Mouse (Mus musculus): Measurements from ENCODE around the gene Atox1.
"Not testable (repeated sequence)": the region's sequence is repeated elsewhere in the genome, so short reads cannot be mapped to it uniquely, and the experiment has no call there.

Atox1 gene

GRCm38 (mm10) chr11:55453640-55454039, 7.4 kb downstream of the Atox1 start:
- intact Hi-C loops (cut with DNase I) = no loop called here

GRCm38 (mm10) chr11:55450311-55450710, 10.7 kb downstream of the Atox1 start:
- intact Hi-C loops (cut with DNase I) = no loop called here

GRCm38 (mm10) chr11:55449531-55449930, 11.5 kb downstream of the Atox1 start:
- intact Hi-C loops (cut with DNase I) = no loop called here

GRCm38 (mm10) chr11:55446579-55446978, 14.5 kb downstream of the Atox1 start:
- intact Hi-C loops (cut with DNase I) = no loop called here

GRCm38 (mm10) chr11:55444772-55445171, 16.3 kb downstream of the Atox1 start:
- intact Hi-C loops (cut with DNase I) = loop anchor here (1.0 to 5.0 kb wide), 2 partner anchors 55 to 242 kb away; partner anchors contain the start of gene Slc36a1

- intact Hi-C loops (cut with DNase I) = loop anchor here (5.0 kb wide), 1 partner anchor 237 kb away; the partner anchor contains the start of gene Slc36a1
Measured at GRCm38 (mm10) chr11:55439718-55440117, 21.3 kb downstream of the Atox1 start.

- intact Hi-C loops (cut with DNase I) = no loop called here
Measured at GRCm38 (mm10) chr11:55438031-55438430, 23.0 kb downstream of the Atox1 start.

- intact Hi-C loops (cut with DNase I) = no loop called here
Measured at GRCm38 (mm10) chr11:55436089-55436488, 24.9 kb downstream of the Atox1 start.

- intact Hi-C loops (cut with DNase I) = no loop called here
Measured at GRCm38 (mm10) chr11:55432981-55433380, 28.1 kb downstream of the Atox1 start.

- intact Hi-C loops (cut with DNase I) = no loop called here
Measured at GRCm38 (mm10) chr11:55429973-55430372, 31.1 kb downstream of the Atox1 start.

GRCm38 (mm10) chr11:55428186-55429012, 32.6 kb downstream of the Atox1 start:
- intact Hi-C loops (cut with DNase I) = no loop called here

GRCm38 (mm10) chr11:55424746-55425360, 36.2 kb downstream of the Atox1 start:
- intact Hi-C loops (cut with DNase I) = no loop called here

- intact Hi-C loops (cut with DNase I) = no loop called here
Measured at GRCm38 (mm10) chr11:55423756-55424155, 37.3 kb downstream of the Atox1 start.

- intact Hi-C loops (cut with DNase I) = no loop called here
Measured at GRCm38 (mm10) chr11:55422978-55423377, 38.1 kb downstream of the Atox1 start, which contains the start of gene Sparc. TSS of gene Sparc (minus strand) at chr11:55423183.

GRCm38 (mm10) chr11:55419678-55420307, 41.2 kb downstream of the Atox1 start:
- intact Hi-C loops (cut with DNase I) = no loop called here

- intact Hi-C loops (cut with DNase I) = no loop called here
Measured at GRCm38 (mm10) chr11:55419296-55419677, 41.8 kb downstream of the Atox1 start.

- intact Hi-C loops (cut with DNase I) = no loop called here
Measured at GRCm38 (mm10) chr11:55418704-55419061, 42.4 kb downstream of the Atox1 start.

- intact Hi-C loops (cut with DNase I) = no loop called here
Measured at GRCm38 (mm10) chr11:55417898-55418703, 42.9 kb downstream of the Atox1 start.

- intact Hi-C loops (cut with DNase I) = no loop called here
Measured at GRCm38 (mm10) chr11:55416609-55417265, 44.3 kb downstream of the Atox1 start.

- intact Hi-C loops (cut with DNase I) = not testable (repeated sequence)
Measured at GRCm38 (mm10) chr11:55415731-55416130, 45.3 kb downstream of the Atox1 start.
